Mouse (Mus musculus) stomach, postnatal 0 days (tissue): ENCODE measurements around the gene Zrsr2. TPM values are rescaled to one million over a fixed set of nuclear protein-coding genes. Genes with fewer than 3 reads are reported as not detected.

Source experiments
- ATAC-seq: fragments of 200-750 bp; cut with Nextera tagmentation; 2 replicates; pipeline ENCODE4 v1.8.0; 2017; ENCODE audit not compliant: low FRiP score, low TSS enrichment
- DNase-seq: peaks from one replicate; pipeline ENCODE4 v3.0.0-alpha.2; 2016; ENCODE audit warnings: low spot score
- H3K27ac ChIP-seq: fragments of 300-500 bp; sonication (generic); replicated peaks from 2 replicates; pipeline ENCODE4 v1.5.1; 2014; ENCODE audit warnings: mild to moderate bottlenecking, control low read depth
- H3K27me3 ChIP-seq: fragments of 300-500 bp; sonication (generic); 2 replicates; pipeline ENCODE4 v1.6.1; 2014; ENCODE audit warnings: low read length; ENCODE audit not compliant: control insufficient read depth, insufficient read depth
- H3K36me3 ChIP-seq: fragments of 300-500 bp; sonication (generic); 2 replicates; pipeline ENCODE4 v1.6.1; 2014; ENCODE audit warnings: low read length, mixed read lengths; ENCODE audit not compliant: control insufficient read depth, insufficient read depth
- H3K4me1 ChIP-seq: fragments of 300-500 bp; sonication (generic); replicated peaks from 2 replicates; pipeline ENCODE4 v1.6.1; 2014; ENCODE audit warnings: antibody characterized with exemption; ENCODE audit not compliant: control insufficient read depth, insufficient read depth
- H3K4me2 ChIP-seq: fragments of 300-500 bp; sonication (generic); replicated peaks from 2 replicates; pipeline ENCODE4 v1.6.1; 2014; ENCODE audit warnings: low read depth, mild to moderate bottlenecking, control low read depth, moderate library complexity
- H3K4me3 ChIP-seq: fragments of 300-500 bp; sonication (generic); 2 replicates; pipeline ENCODE4 v1.5.1; 2014; ENCODE audit warnings: low read depth, low read length, control low read depth
- H3K9ac ChIP-seq: fragments of 300-500 bp; sonication (generic); 2 replicates; pipeline ENCODE4 v1.6.1; 2014; ENCODE audit warnings: mild to moderate bottlenecking, low read length, control low read depth, mixed read lengths
- H3K9me3 ChIP-seq: fragments of 300-500 bp; sonication (generic); 2 replicates; pipeline ENCODE4 v1.6.1; 2016; ENCODE audit warnings: low read length; ENCODE audit not compliant: control insufficient read depth
- CTCF ChIP-seq: IDR thresholded peaks from 2 replicates; pipeline ENCODE4 v1.5.1; 2016; ENCODE audit warnings: antibody characterized with exemption, low read depth, mild to moderate bottlenecking, moderate library complexity
- EP300 ChIP-seq: optimal IDR thresholded peaks from 2 replicates; pipeline ENCODE3; 2016; ENCODE audit warnings: antibody characterized with exemption
- WGBS: fragments of 180-500 bp; shearing (Covaris S2); extraction: QIAGEN DNeasy Blood & Tissue Kit; methylation state at CpG from one replicate; pipeline ENCODE4 v1.1.7; 2014; 5-methylcytosine and 5-hydroxymethylcytosine counted together
- polyA plus RNA-seq: library from polyadenylated mRNA; unstranded; fragments of >200 nt; fragmentation: Nextera tagmentation; extraction: Ambion mirVana; gene quantifications from 2 replicates; pipeline ENCODE4 v1.2.1, GENCODE M21; 2015

The Zrsr2 gene
- polyA plus RNA-seq, 1 experiment from 2014 or later: 40.3 TPM

DNA sequence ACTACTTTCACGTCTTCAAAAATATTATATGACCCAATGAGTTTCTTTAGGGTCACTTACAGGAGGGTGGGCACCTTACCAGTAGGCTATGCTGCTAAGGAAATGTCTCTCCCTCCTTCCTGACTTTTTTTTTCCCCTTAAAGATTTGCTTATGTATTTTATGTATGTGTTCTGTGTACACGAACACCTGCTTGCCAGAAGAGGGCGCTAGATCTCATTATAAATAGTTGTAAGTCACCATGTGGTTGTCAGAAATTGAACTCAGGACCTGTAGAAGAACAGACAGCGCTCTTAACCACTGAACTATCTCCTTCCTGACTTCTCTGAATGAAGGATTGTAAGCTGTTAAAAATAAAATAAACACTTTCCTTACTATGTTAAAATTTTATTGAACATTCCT is 23.0 kb upstream of the Zrsr2 start:
- no peaks in the 10 kb centered on the region for H3K9me3 ChIP-seq
- no peaks in the 10 kb centered on the region for H3K36me3 ChIP-seq
- H3K27ac ChIP-seq: no peak overlapping the region
- H3K4me1 ChIP-seq: no peaks in the 10 kb centered on the region
- H3K4me3 ChIP-seq: no peak overlapping the region
- TF ChIP-seq EP300: no peak
- no peak; the same call in 1 of the 2 replicates for TF ChIP-seq CTCF
- no peak for DNase-seq
- no peak overlapping the region for H3K4me2 ChIP-seq
- no peak overlapping the region for H3K9ac ChIP-seq
- ATAC-seq: no peak
- no peaks in the 10 kb centered on the region for H3K27me3 ChIP-seq
- WGBS: 46% methylated on average over 4 of the region's 4 CpGs

DNA sequence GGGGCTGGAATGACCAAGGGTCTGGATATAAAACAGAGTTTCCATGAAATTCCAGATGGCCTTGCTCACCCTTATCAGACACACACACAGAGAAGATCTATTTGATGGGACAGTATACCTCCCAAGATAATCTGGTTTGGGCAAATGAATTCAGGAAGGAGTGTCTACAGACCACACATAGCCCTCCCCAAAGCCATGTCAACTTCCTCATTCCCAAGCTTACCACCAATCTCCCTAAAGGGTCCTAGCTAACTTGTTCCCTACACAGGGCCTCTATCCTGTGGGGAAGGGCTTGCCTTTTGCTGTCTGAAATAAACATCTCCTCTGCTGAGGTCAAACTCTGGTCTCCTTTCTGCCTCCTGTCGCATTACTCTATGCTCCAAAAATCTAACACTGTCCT is 22.6 kb upstream of the Zrsr2 start:
- 95% methylated on average over 1 of the region's 1 CpGs for WGBS
- H3K27ac ChIP-seq: no peak overlapping the region
- H3K27me3 ChIP-seq: no peaks in the 10 kb centered on the region
- H3K36me3 ChIP-seq: no peaks in the 10 kb centered on the region
- H3K4me3 ChIP-seq: no peak overlapping the region
- no peaks in the 10 kb centered on the region for H3K9me3 ChIP-seq
- TF ChIP-seq EP300: no peak
- TF ChIP-seq CTCF: no peak
- ATAC-seq: no peak
- no peaks in the 10 kb centered on the region for H3K4me1 ChIP-seq
- H3K9ac ChIP-seq: no peak overlapping the region
- no peak for DNase-seq
- H3K4me2 ChIP-seq: no peak overlapping the region

DNA sequence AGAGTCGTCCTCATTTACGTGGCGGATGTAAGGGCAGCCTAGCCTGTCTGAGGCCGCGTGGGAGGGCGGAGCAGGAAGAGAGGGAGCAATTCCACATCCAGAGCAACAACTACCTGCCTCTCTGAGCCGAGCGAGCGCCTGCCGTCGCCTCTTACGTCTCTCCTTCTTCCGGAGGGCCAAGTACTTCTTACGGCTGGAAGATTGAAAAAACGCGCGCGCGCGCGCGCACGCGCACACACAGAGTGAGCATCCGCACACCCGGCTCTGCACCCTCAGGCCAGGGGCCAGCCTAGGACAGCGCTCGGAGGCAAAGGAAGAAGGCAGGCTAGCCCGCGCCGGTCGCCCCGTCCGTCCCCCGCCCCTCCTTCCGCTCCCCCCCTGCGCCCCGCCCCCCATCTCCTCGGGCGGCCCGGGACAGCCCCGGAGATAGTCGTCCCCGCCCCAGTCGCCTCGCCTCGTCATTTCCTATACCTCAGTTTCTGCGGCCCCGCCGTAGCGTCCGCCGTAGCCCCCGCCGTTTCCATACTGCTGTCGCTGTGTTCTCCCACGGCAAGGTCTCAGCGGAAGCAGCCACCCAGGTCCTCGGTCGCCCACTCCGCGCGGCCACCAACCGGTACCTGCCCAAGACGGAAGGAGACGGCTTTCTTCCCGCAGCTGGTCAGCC is 526 bp downstream of the Zrsr2 start:
- peak overlapping the region; percentile 63 for H3K4me3 ChIP-seq
- no peaks in the 10 kb centered on the region for H3K27me3 ChIP-seq
- H3K4me1 ChIP-seq: no peaks in the 10 kb centered on the region
- peak overlapping the region; percentile 78 for H3K9ac ChIP-seq
- H3K27ac ChIP-seq: peak overlapping the region; percentile 97
- ATAC-seq (peak; percentile 92), DNase-seq (peak; percentile 83)
- no peaks in the 10 kb centered on the region for H3K9me3 ChIP-seq
- 15% methylated on average over 36 of the region's 67 CpGs for WGBS
- no peak for TF ChIP-seq EP300
- no peak for TF ChIP-seq CTCF
- no peaks in the 10 kb centered on the region; the same call in 1 of the 2 replicates for H3K36me3 ChIP-seq
- H3K4me2 ChIP-seq: peak overlapping the region; percentile 50

DNA sequence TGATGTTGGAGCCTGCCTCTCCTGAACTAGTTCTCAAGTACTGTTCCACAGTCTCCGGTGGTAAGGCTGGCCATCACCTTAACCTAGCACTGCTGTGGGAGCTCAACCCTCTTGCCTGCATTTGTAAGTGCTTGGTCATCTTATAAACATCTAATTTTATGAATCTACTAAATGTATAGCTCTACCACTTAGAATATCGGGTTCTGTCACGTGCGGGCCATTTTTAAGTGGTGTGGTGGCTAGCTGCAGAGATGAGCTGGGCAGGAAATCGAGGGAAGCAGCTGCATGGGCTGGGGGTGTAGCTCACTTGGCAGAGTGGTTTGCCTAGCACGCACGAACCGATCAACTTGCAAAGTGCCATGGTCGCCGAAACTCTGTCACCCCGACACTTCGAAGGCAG is 1.1 kb downstream of the Zrsr2 start:
- Histone ChIP-seq H3K27me3 (no peaks in the 10 kb centered on the region), H3K4me3 (peak overlapping the region; percentile 63), H3K27ac (peak overlapping the region; percentile 97), H3K9me3 (no peaks in the 10 kb centered on the region), H3K36me3 (no peaks in the 10 kb centered on the region; the same call in 1 of the 2 replicates), H3K4me1 (no peaks in the 10 kb centered on the region), H3K9ac (peak overlapping the region; percentile 78; the same call in 1 of the 2 replicates), H3K4me2 (peak overlapping the region; percentile 50)
- DNase-seq (no peak), ATAC-seq (no peak)
- TF ChIP-seq EP300: no peak
- no peak for TF ChIP-seq CTCF
- WGBS: 23% methylated on average over 12 of the region's 12 CpGs

DNA sequence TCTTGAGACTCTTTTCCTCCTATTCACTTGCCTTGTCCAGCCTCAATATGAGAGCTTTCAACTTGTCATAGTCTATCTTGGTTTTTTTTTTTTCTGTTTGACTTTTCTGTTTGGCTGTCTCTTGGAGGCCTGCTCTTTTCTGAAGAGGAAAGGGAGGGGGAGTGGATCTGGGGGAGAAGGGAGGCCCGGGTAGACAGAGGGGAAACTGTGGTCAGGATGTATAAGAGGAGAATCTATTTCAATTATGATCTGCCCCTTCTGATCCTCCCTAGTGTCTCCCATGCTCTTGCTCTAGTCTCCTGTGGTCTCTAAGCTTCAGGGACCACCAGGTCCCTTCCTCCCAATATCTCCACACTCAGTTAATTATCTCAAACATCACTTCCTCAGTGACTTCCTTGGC is 6.8 kb downstream of the Zrsr2 start:
- H3K27ac ChIP-seq: no peak overlapping the region
- H3K27me3 ChIP-seq: no peaks in the 10 kb centered on the region
- H3K9me3 ChIP-seq: no peaks in the 10 kb centered on the region
- no peak overlapping the region for H3K4me2 ChIP-seq
- TF ChIP-seq EP300 (no peak), CTCF (no peak)
- ATAC-seq (no peak), DNase-seq (no peak)
- H3K36me3 ChIP-seq: no peaks in the 10 kb centered on the region; the same call in 1 of the 2 replicates
- no peak overlapping the region for H3K4me3 ChIP-seq
- 56% methylated on average over 1 of the region's 1 CpGs for WGBS
- H3K4me1 ChIP-seq: no peaks in the 10 kb centered on the region
- no peak overlapping the region for H3K9ac ChIP-seq

DNA sequence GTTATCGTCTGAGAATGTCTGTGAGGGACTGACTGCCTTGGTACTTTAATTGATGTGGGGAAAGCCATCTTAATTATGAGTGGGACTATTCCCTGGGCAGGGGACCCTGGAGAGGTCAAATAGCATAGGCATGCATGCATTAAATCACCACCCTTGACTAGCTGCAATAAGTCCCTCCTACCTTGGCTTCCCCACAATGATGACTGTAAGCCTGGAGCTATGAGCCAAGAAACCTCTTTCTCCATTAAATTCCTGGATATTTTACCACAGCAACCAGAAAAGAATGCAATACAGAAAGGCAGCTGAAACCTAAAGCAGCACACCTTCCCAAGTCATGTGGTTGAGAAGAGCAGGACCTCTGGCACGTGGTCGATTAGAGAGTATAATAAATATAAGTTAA is 14.1 kb downstream of the Zrsr2 start:
- 92% methylated on average over 3 of the region's 3 CpGs for WGBS
- H3K9ac ChIP-seq: no peak overlapping the region
- H3K27me3 ChIP-seq: no peaks in the 10 kb centered on the region
- H3K36me3 ChIP-seq: no peaks in the 10 kb centered on the region
- TF ChIP-seq EP300 (no peak), CTCF (no peak)
- no peaks in the 10 kb centered on the region for H3K9me3 ChIP-seq
- DNase-seq (no peak), ATAC-seq (no peak)
- H3K4me2 ChIP-seq: no peak overlapping the region
- H3K4me1 ChIP-seq: no peaks in the 10 kb centered on the region
- no peak overlapping the region for H3K27ac ChIP-seq
- no peak overlapping the region for H3K4me3 ChIP-seq
